Mouse (Mus musculus) MEL-GATA-1-ER (cell line): ENCODE measurements around the gene Tsc22d4.

Source experiments
- DNase-seq: peaks from one replicate; pipeline ENCODE4 v3.0.0-alpha.2; 2012; ENCODE audit warnings: low read depth; ENCODE audit errors: extremely low read depth

Tsc22d4 gene

DNA sequence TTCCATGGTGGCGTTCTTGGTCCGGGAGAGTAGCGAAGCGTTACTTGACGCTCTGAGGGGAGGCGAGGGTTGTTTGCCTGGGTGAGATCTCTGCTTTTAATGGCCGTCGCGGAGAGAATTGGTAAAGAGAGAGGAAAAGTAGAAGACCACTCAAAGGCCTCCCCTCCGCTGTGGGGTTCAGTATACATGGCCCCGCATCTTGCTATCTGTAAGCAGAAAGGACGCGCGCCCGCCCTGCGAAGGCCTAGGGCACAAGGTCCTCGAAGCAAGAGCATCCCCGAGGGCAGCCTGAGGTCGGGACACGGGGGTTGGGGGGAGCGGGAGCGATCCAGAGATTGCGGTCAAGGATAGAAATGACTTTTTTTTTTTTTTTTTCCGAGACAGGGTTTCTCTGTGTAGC, 42.6 kb downstream of the Tsc22d4 start:
- DNase-seq, result no peak

DNA sequence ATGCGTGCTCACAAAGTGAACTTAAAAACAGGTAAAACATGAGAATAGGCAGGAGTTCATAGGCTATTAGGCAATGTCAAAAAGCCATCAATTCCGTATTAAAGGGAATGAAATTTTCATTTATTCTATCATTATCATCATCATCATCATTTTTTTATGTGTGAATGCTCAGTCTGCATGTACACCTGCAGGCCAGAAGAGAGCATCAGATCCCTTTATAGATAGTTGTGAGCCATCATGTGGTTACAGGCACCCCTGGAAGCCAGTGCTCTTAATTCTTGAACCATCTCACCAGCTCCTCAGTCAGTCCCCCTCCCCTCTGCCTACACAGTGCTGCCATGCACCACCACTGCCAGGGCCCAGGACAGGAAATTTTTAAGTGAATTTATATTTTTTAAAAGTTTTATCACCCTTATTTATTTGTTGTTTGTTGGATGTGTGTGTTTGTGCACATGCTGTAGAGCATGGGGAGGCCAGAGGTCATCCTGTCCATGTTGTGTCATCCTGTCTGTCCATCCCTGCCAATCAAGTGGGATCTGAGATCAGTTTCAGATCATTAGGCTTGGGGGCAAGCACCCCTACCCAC, 43.5 kb downstream of the Tsc22d4 start:
- no peak for DNase-seq

GRCm38 (mm10) chr5:137791553-137791952, 46.0 kb downstream of the Tsc22d4 start:
- DNase-seq, result no peak

DNA sequence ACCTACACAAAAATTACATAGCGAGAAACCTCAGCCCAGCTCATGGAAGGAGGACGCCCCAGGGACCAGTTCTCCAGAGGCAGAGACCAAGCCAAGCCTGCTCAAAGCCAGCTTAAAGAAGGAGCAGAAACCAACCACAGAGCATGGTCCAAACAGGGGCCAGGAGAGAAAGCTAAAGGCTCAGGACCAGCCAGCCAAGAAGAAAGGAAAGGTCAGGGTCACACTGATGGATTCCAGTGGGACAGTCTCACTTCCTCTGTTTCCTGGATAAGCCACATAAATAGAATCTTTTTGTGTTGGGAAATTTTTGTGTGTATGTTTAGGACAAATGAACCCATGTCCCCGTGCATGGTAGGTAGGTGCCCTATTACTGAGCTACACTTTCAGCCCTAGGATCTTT, 51.1 kb downstream of the Tsc22d4 start:
- no peak for DNase-seq

- DNase-seq, result no peak
These were observed 55.4 kb downstream of the Tsc22d4 start for GRCm38 (mm10) chr5:137800917-137801316.

DNA sequence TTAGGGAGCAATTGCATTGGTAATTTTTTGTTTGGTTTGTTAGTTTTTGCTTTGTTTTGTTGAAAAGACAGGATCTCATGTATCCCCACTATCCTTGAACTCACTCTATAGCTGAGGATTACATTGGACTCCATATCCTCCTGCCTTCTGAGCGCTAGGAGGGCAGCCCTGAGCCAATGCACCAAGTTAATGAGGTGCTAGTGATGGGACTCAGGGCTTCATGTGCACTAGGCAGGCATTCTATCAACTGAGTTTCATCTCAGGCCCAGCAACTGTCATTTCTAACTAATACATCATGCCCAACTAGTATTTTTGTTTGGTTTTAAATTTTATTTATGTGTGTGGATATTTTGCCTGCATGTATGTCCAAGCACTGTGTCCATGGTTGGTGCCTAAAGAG, 60.6 kb downstream of the Tsc22d4 start:
- no peak for DNase-seq

DNA sequence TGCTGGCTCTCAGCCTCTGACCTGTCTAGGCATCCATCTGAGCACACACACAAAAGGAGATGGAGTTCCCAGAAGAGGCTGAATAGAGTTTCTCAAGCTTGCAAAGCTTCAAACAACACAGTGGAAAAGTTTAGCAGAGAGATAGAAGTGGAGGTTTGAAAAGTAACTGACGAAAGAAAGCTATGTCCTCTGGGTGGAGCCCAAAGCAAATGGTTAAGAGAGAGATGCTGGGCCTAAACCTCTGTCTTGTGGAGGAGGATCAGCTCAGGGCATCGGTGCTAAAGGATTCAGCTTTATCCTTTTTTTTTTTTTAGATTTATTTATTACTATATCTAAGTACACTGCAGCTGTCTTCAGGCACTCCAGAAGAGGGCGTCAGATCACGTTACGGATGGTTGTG, 62.8 kb downstream of the Tsc22d4 start:
- no peak for DNase-seq

DNA sequence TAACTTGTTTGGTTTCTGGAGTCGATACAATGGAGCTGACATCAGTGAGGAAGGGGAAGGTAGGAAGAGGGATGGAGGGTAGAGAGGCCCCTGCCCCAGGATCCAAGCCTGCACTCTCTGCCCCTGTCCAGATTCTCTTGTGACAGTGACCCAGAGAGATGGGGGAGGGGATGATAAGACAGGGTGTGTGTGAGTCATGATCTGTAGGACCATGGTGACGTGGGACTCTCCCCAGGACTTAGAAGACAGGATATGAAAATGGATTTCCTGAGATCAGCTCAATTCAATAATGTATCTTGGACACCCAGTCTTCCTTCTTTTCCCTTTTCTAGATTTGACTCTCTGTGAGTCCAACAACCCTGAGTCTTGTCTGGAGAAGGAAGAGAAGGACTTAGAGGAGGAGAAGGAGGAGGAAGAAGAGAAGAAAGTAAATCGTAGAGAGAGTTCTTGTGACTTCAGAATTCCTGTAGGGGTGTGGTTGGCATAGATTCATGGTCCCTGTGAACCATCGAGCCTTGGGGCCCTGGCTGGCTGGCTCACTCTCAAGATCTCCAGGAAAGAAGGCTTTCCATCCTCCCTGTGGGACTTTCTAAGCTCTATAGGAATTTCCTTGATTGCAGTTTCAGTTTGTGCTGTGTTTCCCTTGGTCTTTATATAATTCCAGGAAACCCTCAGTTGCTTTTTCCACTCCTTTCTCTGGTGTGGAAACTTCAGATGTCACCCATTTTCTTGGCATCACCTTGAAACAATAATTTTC, 72.1 kb downstream of the Tsc22d4 start:
- no peak for DNase-seq
